Mouse (Mus musculus) liver, adult 10 weeks (tissue): ENCODE data around the gene Ciz1. TPM values are rescaled to one million over a fixed set of nuclear protein-coding genes. Genes with fewer than 3 reads are reported as not detected.

Source experiments
- polyA plus RNA-seq: library from polyadenylated mRNA; stranded (reverse); fragments of 350-450 nt; fragmentation: Illumina TruSeq; extraction: RNeasy Lipid Tissue Mini Kit (QIAGEN cat#74804); gene quantifications from one replicate; pipeline ENCODE4 v1.2.3, GENCODE M21; 2014; ENCODE audit warnings: low read depth, low replicate concordance

Ciz1 gene
- polyA plus RNA-seq: 5.5 TPM

DNA sequence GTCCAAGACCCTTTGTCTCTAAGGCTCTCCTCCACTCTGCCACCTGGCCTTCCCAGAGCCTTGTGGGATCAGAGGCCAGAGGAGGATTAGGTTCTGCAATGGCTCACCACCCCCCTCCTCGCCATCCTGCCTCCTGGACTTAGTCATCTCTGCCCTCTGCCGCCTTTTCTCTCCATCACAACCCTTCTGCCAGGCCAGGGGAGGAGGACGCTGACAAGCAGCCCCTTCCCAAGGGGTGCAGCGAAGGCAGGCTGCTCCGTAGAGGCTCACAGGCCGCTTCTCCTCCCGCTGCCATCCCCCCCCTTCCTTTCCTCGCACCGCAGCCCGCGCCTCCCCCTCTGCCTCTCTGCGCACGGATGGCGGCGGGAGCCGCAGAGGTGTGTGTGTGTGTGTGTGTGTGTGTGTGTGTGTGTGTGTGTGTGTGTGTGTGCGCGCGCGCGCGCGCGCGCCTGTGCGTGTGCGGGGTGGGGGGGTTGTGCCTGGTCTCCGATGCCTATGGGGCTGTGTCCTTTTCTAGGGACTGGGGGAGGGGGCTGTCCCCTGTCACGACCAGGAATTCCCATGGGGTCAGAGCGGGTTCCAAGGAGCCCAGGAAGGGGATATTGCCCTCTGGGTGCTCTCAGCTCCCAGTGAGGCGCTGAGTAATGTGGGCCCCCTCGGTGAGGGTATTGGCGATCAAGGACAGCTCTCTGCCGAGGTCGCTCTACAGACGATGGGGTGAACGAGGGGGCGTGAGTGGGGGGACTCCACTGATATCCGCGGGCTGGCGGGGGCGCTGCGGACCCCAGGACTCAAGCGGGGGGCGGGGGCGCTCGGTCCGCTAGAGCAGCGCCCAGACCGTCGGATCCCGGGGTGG is at the start of gene Ciz1:
Ciz1 (plus strand) TSS at position 177 of the 856 bp plus-strand sequence.

DNA sequence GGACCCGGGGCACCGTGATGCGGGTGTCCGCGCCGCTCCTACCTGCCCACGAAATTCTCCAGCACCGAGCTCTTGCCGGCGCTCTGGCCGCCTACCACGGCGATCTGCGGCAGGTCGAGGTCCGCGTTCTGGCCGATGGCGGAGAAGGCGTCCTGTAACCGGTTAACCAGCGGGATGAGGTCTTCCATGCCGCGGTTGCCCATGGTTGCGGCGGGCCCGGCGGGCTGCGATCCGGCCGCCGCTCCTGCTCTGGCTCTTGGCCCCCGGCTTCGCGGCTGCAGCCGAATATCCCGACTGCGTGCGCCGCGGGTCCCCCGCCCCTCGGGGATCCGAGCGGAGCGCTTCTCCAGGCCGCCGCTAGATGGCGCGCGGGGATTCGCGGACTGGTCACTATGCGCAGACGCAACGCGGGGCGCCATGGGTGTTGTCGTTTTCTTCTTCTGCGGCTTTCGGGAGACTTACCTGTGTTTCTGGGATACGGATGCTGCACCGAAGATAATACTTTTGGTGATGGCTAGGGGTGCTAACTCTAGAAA is 948 bp downstream of the Ciz1 start, which contains the start of gene Dnm1:
Dnm1 (minus strand) TSS at position 332 of the 536 bp plus-strand sequence.

DNA sequence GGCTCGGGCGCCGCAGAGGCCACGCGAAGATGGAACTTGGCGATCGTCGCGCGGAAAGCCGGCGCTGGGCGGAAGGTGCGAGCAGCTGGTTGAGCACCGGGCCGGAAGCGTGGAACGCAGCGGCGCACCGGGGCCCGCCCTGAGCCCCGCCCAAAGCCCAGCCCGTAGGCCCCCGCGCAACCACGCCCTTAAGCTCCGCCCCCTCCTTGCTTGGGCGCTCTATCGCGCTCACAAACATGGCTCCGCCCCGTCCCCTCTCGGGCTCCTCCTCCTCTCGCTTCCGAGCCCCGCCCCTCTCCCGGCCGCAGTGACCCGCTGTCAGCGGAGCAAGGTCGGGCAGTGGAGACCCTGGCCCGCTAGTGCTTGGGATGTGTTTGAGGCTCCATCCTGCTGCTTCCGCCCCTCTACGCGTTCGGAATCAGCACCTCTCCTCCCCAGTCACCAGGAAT is 29.7 kb downstream of the Ciz1 start, which contains the start of gene 1110008P14Rik:
1110008P14Rik (minus strand) TSS at position 164 of the 449 bp plus-strand sequence.

DNA sequence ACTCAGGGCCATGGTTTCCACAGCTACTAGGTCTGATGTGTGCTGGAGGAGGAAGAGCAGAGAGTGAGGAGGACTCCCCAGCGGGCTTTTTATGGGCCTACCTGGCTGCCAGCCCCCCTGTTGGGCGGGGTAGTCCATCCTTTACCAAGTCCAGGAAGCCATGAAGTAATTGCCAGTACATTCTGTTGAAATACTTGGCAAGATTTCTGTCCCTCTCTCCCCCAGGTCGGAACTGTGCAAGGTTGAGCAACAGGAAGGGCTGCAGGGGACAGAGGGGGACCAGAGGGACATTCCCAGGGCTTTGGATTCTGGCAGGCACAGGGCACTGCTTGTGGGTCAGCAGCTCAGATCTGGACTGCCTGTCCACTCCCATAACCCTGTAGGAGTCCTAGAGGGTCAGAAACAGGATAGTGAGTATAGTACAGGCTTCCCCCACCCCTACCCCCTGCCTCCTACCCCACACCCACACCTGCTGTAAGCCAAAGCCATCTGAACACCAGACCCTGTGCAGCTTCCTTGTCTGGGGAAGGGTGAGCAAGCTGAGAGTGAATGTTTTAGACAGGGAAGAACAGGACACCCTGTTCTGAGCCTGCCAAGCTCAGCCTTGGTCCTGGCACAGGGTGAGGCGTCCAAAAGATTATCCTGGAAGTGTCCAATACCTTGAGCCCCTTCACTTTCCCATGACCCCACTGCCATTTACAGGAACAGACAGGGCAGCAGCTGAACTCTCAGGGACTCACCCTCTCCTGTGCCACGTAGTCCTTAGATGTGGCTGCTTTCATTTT is 35.8 kb downstream of the Ciz1 start, which contains the start of gene Lcn2:
Lcn2 (minus strand) TSS at position 547 of the 785 bp plus-strand sequence.

DNA sequence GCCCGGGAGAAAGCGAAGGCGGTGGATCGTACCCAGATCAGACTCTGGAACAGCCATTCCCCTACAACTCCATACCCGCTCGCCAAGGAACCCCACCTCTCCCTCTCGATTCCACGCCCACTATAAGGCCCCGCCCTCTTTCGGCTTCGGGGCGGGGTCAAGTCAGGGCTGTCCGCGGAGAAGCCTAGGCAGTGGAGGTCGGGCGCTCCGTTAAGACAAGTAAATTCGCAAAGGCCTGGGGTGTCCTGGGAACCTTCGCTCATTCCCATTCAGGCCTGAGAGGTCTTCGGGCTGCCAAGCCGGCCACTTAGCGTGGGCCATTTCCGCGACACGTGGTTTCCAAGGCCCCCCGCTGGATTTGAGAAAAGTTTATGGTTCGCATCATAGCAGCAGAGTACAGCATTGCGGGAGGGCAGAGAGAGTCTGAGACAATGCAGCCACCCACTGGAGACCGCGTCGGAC is 43.4 kb downstream of the Ciz1 start, which contains the start of gene Ptges2:
Ptges2 (plus strand) TSS at position 413 of the 462 bp plus-strand sequence.

Other genes starting within 250 kb of the Ciz1 start
- 7.5 TPM for gene Prrc2b, start 201.2 kb upstream of the Ciz1 start, polyA plus RNA-seq
- gene Pomt1, start 115.7 kb upstream of the Ciz1 start, polyA plus RNA-seq: 4.2 TPM
- gene Uck1, start 92.2 kb upstream of the Ciz1 start, polyA plus RNA-seq: 8.1 TPM
- gene Golga2, start 64.9 kb upstream of the Ciz1 start, polyA plus RNA-seq: 6.7 TPM
- gene Swi5, start 64.3 kb upstream of the Ciz1 start, polyA plus RNA-seq: 280 TPM
- not detected for gene Dnm1, start 1.0 kb downstream of the Ciz1 start, polyA plus RNA-seq
- gene 1110008P14Rik, start 29.6 kb downstream of the Ciz1 start, polyA plus RNA-seq: 1.6 TPM
- 10.6 TPM for gene Lcn2, start 35.9 kb downstream of the Ciz1 start, polyA plus RNA-seq
- gene Ptges2, start 43.6 kb downstream of the Ciz1 start, polyA plus RNA-seq: 2.7 TPM
- 0.58 TPM for gene Naif1, start 98.1 kb downstream of the Ciz1 start, polyA plus RNA-seq
- 43.9 TPM for gene Slc25a25, start 99.1 kb downstream of the Ciz1 start, polyA plus RNA-seq
- 3.7 TPM for gene Fam102a, start 183.0 kb downstream of the Ciz1 start, polyA plus RNA-seq
- gene Dpm2, start 218.5 kb downstream of the Ciz1 start, polyA plus RNA-seq: 3.4 TPM
- not detected for gene Pip5kl1, start 222.5 kb downstream of the Ciz1 start, polyA plus RNA-seq
- gene 9430097D07Rik, start 223.4 kb downstream of the Ciz1 start, polyA plus RNA-seq: not detected
- 0.13 TPM for gene St6galnac4, start 234.8 kb downstream of the Ciz1 start, polyA plus RNA-seq
- 9.5 TPM for gene St6galnac6, start 247.4 kb downstream of the Ciz1 start, polyA plus RNA-seq